Comparison of ENCODE assay signal across 8 mouse cellular contexts in the genomic region with DNA sequence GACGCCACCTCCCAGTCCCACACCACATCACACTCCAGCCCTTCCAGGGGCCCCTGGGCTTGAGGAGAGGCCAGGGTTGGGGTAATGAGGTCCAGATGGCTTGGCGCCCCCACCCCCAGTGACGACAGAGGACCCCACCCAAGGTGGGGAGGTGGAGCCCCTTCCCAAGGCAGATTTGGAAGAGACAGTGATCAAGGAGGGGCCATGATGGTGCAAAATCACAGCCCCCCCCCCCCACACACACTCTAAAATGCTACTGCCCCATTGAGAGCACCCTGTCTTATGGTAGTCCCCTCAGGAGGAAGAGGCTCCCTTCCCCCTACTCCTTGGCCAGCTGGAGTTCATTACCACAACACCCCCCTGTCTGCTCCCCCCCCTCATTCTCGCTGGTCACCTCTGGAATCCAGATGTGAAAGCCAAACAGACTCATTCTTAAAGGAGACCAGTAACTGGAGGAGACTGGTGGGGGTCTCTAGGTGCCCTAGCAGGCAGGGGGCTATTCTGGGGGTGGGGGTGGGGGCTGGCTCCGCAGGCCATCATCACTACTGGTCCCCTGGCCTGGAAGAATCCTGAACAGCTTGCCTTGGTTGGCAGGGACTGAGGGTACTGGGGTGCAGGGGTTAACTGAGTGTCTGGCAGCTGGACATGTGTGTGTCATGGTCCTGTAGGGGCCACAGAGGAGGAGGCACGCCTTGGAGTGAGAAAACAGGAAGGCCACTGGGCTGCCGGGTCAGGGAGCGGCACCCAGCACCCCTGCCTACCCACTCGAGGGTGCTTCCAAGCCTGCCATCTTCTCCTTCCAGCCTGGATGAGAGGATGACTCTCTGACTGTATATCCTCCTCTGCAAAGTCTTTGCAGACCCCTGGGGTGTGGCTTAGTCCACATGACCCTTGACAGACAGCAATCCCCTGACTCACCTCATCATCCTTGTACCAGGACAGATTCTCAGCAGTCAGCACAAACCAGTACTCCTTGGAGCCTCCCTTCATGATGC. TPM values are rescaled to one million over a fixed set of nuclear protein-coding genes. Genes with fewer than 3 reads are reported as not detected.
DNase-seq lines count a peak whose midpoint lies in the region; ATAC-seq lines count a peak whose summit lies in the region.

No protein-coding gene starts in this region.

- 3% methylated on average over 9 of the region's 9 CpGs for WGBS in limb, embryonic 11.5 days

- DNase-seq in heart, adult 11 months = peak; percentile 98
- DNase-seq in heart, adult 8-10 months (ENCODE audit: low spot score) = no peak
- DNase-seq in adipocyte (ENCODE audit: low spot score) = peak; percentile 52
- peak; percentile 80 for DNase-seq in gastrocnemius, postnatal 4 days (ENCODE audit: low spot score in 2 of 2)
- DNase-seq in limb, embryonic 11.5 days (ENCODE audit: low spot score) = peak; percentile 88
- no peak for DNase-seq in right cerebral cortex, postnatal 4 days
- DNase-seq in kidney, postnatal 36 days = no peak

- H3K4me1 ChIP-seq in limb, embryonic 11.5 days (ENCODE audit: control insufficient read depth, insufficient read depth, low read length) = peaks cover 45% of the 10 kb centered on the region

- H3K27ac ChIP-seq in limb, embryonic 11.5 days (replicated peaks; ENCODE audit: low read depth, low read length) = peak overlapping the region; percentile 100

- H3K36me3 ChIP-seq in limb, embryonic 11.5 days (ENCODE audit: control insufficient read depth, insufficient read depth, low read length) = no peaks in the 10 kb centered on the region

- H3K4me3 ChIP-seq in limb, embryonic 11.5 days (ENCODE audit: low read depth, low read length) = peak overlapping the region; percentile 15

- ATAC-seq in limb, embryonic 11.5 days (ENCODE audit: insufficient number of reproducible peaks, low FRiP score, low TSS enrichment, low read depth) = peak; percentile 53
- ATAC-seq in erythroid progenitor cell, adult 5-6 weeks (replicated peaks; ENCODE audit: low FRiP score, poor library complexity, severe bottlenecking) = no peak

- H3K9me3 ChIP-seq in limb, embryonic 11.5 days (ENCODE audit: control insufficient read depth, low read length) = no peaks in the 10 kb centered on the region

- peak overlapping the region; percentile 48 for H3K9ac ChIP-seq in limb, embryonic 11.5 days (ENCODE audit: low read length)

- peak overlapping the region; percentile 96 for H3K4me2 ChIP-seq in limb, embryonic 11.5 days (ENCODE audit: low read depth, severe bottlenecking)

- no peaks in the 10 kb centered on the region for H3K27me3 ChIP-seq in limb, embryonic 11.5 days (ENCODE audit: control insufficient read depth, insufficient read depth, low read length)

RNA-seq across cellular contexts. Expression of a gene that starts 32.0 kb away (rescaled TPM):
- total RNA-seq in heart, adult 8-10 months (2022) = 100 to 1,000 TPM; 221 to 257 (median 231) TPM
- 100 to 1,000 TPM; 160 to 162 TPM for total RNA-seq in gastrocnemius, postnatal 4 days (2021)
- 272 and 354 TPM in 2 replicates for polyA plus RNA-seq in limb, embryonic 11.5 days (2014; fragmentation: Nextera tagmentation; extraction: Ambion mirVana)
- 49.4 and 68.7 TPM in 2 replicates for total RNA-seq in erythroid progenitor cell, adult 5-6 weeks (2015; ENCODE audit: low replicate concordance)
- total RNA-seq in erythroid progenitor cell, adult 5-6 weeks (2017; ENCODE audit: low replicate concordance) = 77.7 and 95.8 TPM in 2 replicates

RNA-seq across cellular contexts. Expression of a gene that starts 32.2 kb away (rescaled TPM):
- 10 to 100 TPM; 25.8 to 34.9 (median 28.0) TPM for total RNA-seq in heart, adult 8-10 months (2022)
- 10 to 100 TPM; 53.4 to 60.4 TPM for total RNA-seq in gastrocnemius, postnatal 4 days (2021)
- 52.2 and 67.8 TPM in 2 replicates for polyA plus RNA-seq in limb, embryonic 11.5 days (2014; fragmentation: Nextera tagmentation; extraction: Ambion mirVana)
- total RNA-seq in erythroid progenitor cell, adult 5-6 weeks (2015; ENCODE audit: low replicate concordance) = 65.4 and 90.1 TPM in 2 replicates
- total RNA-seq in erythroid progenitor cell, adult 5-6 weeks (2017; ENCODE audit: low replicate concordance) = 77.5 and 131 TPM in 2 replicates

RNA-seq across cellular contexts. Expression of a gene that starts 32.7 kb away (rescaled TPM):
- total RNA-seq in heart, adult 8-10 months (2022) = 10 to 100 TPM; 75.1 to 88.9 (median 80.2) TPM
- 10 to 100 TPM; 91.5 to 93.0 TPM for total RNA-seq in gastrocnemius, postnatal 4 days (2021)
- polyA plus RNA-seq in limb, embryonic 11.5 days (2014; fragmentation: Nextera tagmentation; extraction: Ambion mirVana) = 18.1 and 18.9 TPM in 2 replicates
- 32.7 and 43.2 TPM in 2 replicates for total RNA-seq in erythroid progenitor cell, adult 5-6 weeks (2015; ENCODE audit: low replicate concordance)
- total RNA-seq in erythroid progenitor cell, adult 5-6 weeks (2017; ENCODE audit: low replicate concordance) = 39.0 and 62.4 TPM in 2 replicates

RNA-seq across cellular contexts. Expression of a gene that starts 33.3 kb away (rescaled TPM):
- 1 to 10 TPM; 3.5 to 7.5 (median 4.6) TPM for total RNA-seq in heart, adult 8-10 months (2022)
- 10 to 100 TPM; 36.5 to 38.7 TPM for total RNA-seq in gastrocnemius, postnatal 4 days (2021)
- 36.1 and 39.9 TPM in 2 replicates for polyA plus RNA-seq in limb, embryonic 11.5 days (2014; fragmentation: Nextera tagmentation; extraction: Ambion mirVana)
- not detected in 2 replicates for total RNA-seq in erythroid progenitor cell, adult 5-6 weeks (2015; ENCODE audit: low replicate concordance)
- total RNA-seq in erythroid progenitor cell, adult 5-6 weeks (2017; ENCODE audit: low replicate concordance) = not detected in 2 replicates

RNA-seq across cellular contexts. Expression of a gene that starts 59.9 kb away (rescaled TPM):
- total RNA-seq in heart, adult 8-10 months (2022) = 10 to 100 TPM; 22.9 to 24.5 (median 23.3) TPM
- total RNA-seq in gastrocnemius, postnatal 4 days (2021) = 10 to 100 TPM; 24.5 to 27.2 TPM
- polyA plus RNA-seq in limb, embryonic 11.5 days (2014; fragmentation: Nextera tagmentation; extraction: Ambion mirVana) = 58.6 and 61.5 TPM in 2 replicates
- 7.5 and 11.5 TPM in 2 replicates for total RNA-seq in erythroid progenitor cell, adult 5-6 weeks (2015; ENCODE audit: low replicate concordance)
- total RNA-seq in erythroid progenitor cell, adult 5-6 weeks (2017; ENCODE audit: low replicate concordance) = 20.4 and 20.9 TPM in 2 replicates

Comparison
In these comparisons a context has a peak if more than half of its experiments do, and no peak if none do; other contexts are left out.
1. DNase-seq: peak in heart, adult 11 months (single experiment), adipocyte (single experiment), gastrocnemius, postnatal 4 days (2 of 2) and limb, embryonic 11.5 days (single experiment); none in heart, adult 8-10 months (single experiment), right cerebral cortex, postnatal 4 days (single experiment) and kidney, postnatal 36 days (0 of 2).